Comparison of ENCODE assay signal across 8 mouse cellular contexts in genomic region chr17:6079287-6080122, GRCm38 (mm10). TPM values are rescaled to one million over a fixed set of nuclear protein-coding genes. Genes with fewer than 3 reads are reported as not detected.
DNase-seq lines count a peak whose midpoint lies in the region; ATAC-seq and TF ChIP-seq lines count a peak whose summit lies in the region.

Gene Serac1 (minus strand): TSS chr17:6079741.
Gene Gtf2h5 (plus strand): TSS chr17:6079786.

- peak; percentile 92; the same call in 1 of the 2 replicates for TF ChIP-seq POLR2A in limb, embryonic 14.5 days (IDR thresholded peaks at IDR 0.05; ENCODE audit: borderline replicate concordance, extremely low read depth, insufficient read depth, insufficient read length)

- H3K4me3 ChIP-seq in embryonic facial prominence, embryonic 14.5 days (ENCODE audit: low read depth, low read length): peak within 1 kb of the TSS; percentile 82
- peak within 1 kb of the TSS; percentile 83 for H3K4me3 ChIP-seq in limb, embryonic 14.5 days (replicated peaks; ENCODE audit: low read length)
- H3K4me3 ChIP-seq in midbrain, postnatal 0 days (ENCODE audit: low read depth, low read length): peak within 1 kb of the TSS; percentile 83

- H3K36me3 ChIP-seq in embryonic facial prominence, embryonic 14.5 days (ENCODE audit: control insufficient read depth, insufficient read depth, low read length): peaks cover 15% of the 10 kb centered on the region
- H3K36me3 ChIP-seq in limb, embryonic 14.5 days (ENCODE audit: control insufficient read depth, insufficient read depth, low read length): peaks cover 12% of the 10 kb centered on the region
- H3K36me3 ChIP-seq in midbrain, postnatal 0 days (ENCODE audit: insufficient read depth, low read length): peaks cover 4% of the 10 kb centered on the region

- H3K27ac ChIP-seq in embryonic facial prominence, embryonic 14.5 days (replicated peaks; ENCODE audit: low read depth, low read length): peak within 1 kb of the TSS; percentile 89
- H3K27ac ChIP-seq in limb, embryonic 14.5 days (replicated peaks; ENCODE audit: low read depth, low read length): peak within 1 kb of the TSS; percentile 86
- H3K27ac ChIP-seq in midbrain, postnatal 0 days (ENCODE audit: low read depth, low read length): peak within 1 kb of the TSS; percentile 86

- no peaks in the 10 kb centered on the region for H3K27me3 ChIP-seq in embryonic facial prominence, embryonic 14.5 days (replicated peaks; ENCODE audit: control insufficient read depth, insufficient read depth, low read length)
- no peaks in the 10 kb centered on the region for H3K27me3 ChIP-seq in limb, embryonic 14.5 days (ENCODE audit: control insufficient read depth, insufficient read depth, low read length)
- no peaks in the 10 kb centered on the region for H3K27me3 ChIP-seq in midbrain, postnatal 0 days (ENCODE audit: insufficient read depth, low read length)

- H3K9ac ChIP-seq in embryonic facial prominence, embryonic 14.5 days (ENCODE audit: low read depth, low read length): peak within 1 kb of the TSS; percentile 88
- H3K9ac ChIP-seq in limb, embryonic 14.5 days (ENCODE audit: low read depth, low read length, severe bottlenecking): peak within 1 kb of the TSS; percentile 88
- H3K9ac ChIP-seq in midbrain, postnatal 0 days (replicated peaks; ENCODE audit: low read length, poor library complexity, severe bottlenecking): peak within 1 kb of the TSS; percentile 85

- peaks cover 9% of the 10 kb centered on the region for H3K4me1 ChIP-seq in embryonic facial prominence, embryonic 14.5 days (ENCODE audit: control insufficient read depth, insufficient read depth, low read length)
- peaks cover 6% of the 10 kb centered on the region for H3K4me1 ChIP-seq in limb, embryonic 14.5 days (ENCODE audit: control insufficient read depth, insufficient read depth, low read length)
- H3K4me1 ChIP-seq in midbrain, postnatal 0 days (ENCODE audit: insufficient read depth, low read length): peaks cover 8% of the 10 kb centered on the region; the same call in 1 of the 2 replicates

- ATAC-seq in embryonic facial prominence, embryonic 14.5 days (ENCODE audit: low read depth): peak; percentile 99
- ATAC-seq in limb, embryonic 14.5 days (ENCODE audit: low FRiP score, low read depth): peak; percentile 98
- ATAC-seq in midbrain, postnatal 0 days (ENCODE audit: low FRiP score): peak; percentile 98

- no peak for TF ChIP-seq CTCF in midbrain, postnatal 0 days (IDR thresholded peaks at IDR 0.05)

- no peaks in the 10 kb centered on the region for H3K9me3 ChIP-seq in embryonic facial prominence, embryonic 14.5 days (ENCODE audit: control insufficient read depth, low read length)
- no peaks in the 10 kb centered on the region for H3K9me3 ChIP-seq in limb, embryonic 14.5 days (ENCODE audit: control insufficient read depth, low read length)
- H3K9me3 ChIP-seq in midbrain, postnatal 0 days (ENCODE audit: low read length): no peaks in the 10 kb centered on the region

- under 1% methylated on average over 61 of the region's 70 CpGs for WGBS in embryonic facial prominence, embryonic 14.5 days
- under 1% methylated on average over 55 of the region's 70 CpGs for WGBS in limb, embryonic 14.5 days
- WGBS in midbrain, postnatal 0 days: under 1% methylated on average over 67 of the region's 70 CpGs

- peak within 1 kb of the TSS; percentile 87 for H3K4me2 ChIP-seq in embryonic facial prominence, embryonic 14.5 days (ENCODE audit: low read depth, low read length)
- peak within 1 kb of the TSS; percentile 87 for H3K4me2 ChIP-seq in limb, embryonic 14.5 days (replicated peaks; ENCODE audit: low read depth, low read length, severe bottlenecking)
- peak within 1 kb of the TSS; percentile 73 for H3K4me2 ChIP-seq in midbrain, postnatal 0 days (ENCODE audit: low read depth, low read length, poor library complexity, severe bottlenecking)

- DNase-seq in 3T3-L1 (ENCODE audit: low read depth, low spot score): peak; percentile 94
- peak; percentile 95 to 97 for DNase-seq in adrenal gland, postnatal 4 days (ENCODE audit: low spot score in 2 of 2)
- DNase-seq in embryonic facial prominence, embryonic 14.5 days (ENCODE audit: low spot score): peak; percentile 97
- peak; percentile 97 for DNase-seq in heart, adult 8-10 months (ENCODE audit: low spot score)
- peak; percentile 98 for DNase-seq in kidney, adult 9 months
- DNase-seq in limb, embryonic 14.5 days (ENCODE audit: low spot score): peak; percentile 97
- peak; percentile 98 for DNase-seq in midbrain, postnatal 0 days (ENCODE audit: low spot score)
- DNase-seq in spleen, postnatal 14 days (ENCODE audit: low spot score in 2 of 2): peak; percentile 97 to 99

RNA-seq across cellular contexts. Expression of gene Serac1, which starts in this region (rescaled TPM):
- total RNA-seq in adrenal gland, postnatal 4 days (2021): 1 to 10 TPM; 7.7 to 8.7 TPM
- 4.6 and 5.8 TPM in 2 replicates for polyA plus RNA-seq in embryonic facial prominence, embryonic 14.5 days (2014; fragmentation: Nextera tagmentation; extraction: Ambion mirVana)
- total RNA-seq in heart, adult 8-10 months (2022): 1 to 10 TPM; 6.2 to 8.3 (median 6.7) TPM
- 12.1 and 12.4 TPM in 2 replicates for polyA plus RNA-seq in limb, embryonic 14.5 days (2012; rRNA removed)
- 5.0 and 6.1 TPM in 2 replicates for polyA plus RNA-seq in limb, embryonic 14.5 days (2014; fragmentation: Nextera tagmentation; extraction: Ambion mirVana)
- 14.3 and 22.3 TPM in 2 replicates for total RNA-seq in midbrain, postnatal 0 days (2014; rRNA removed)
- 6.7 and 6.8 TPM in 2 replicates for polyA plus RNA-seq in midbrain, postnatal 0 days (2015; fragmentation: Nextera tagmentation; extraction: Ambion mirVana)

RNA-seq across cellular contexts. Expression of gene Gtf2h5, which starts in this region (rescaled TPM):
- 10 to 100 TPM; 90.6 to 95.0 TPM for total RNA-seq in adrenal gland, postnatal 4 days (2021)
- polyA plus RNA-seq in embryonic facial prominence, embryonic 14.5 days (2014; fragmentation: Nextera tagmentation; extraction: Ambion mirVana): 171 and 172 TPM in 2 replicates
- 10 to 100 TPM; 58.4 to 70.5 (median 62.3) TPM for total RNA-seq in heart, adult 8-10 months (2022)
- 51.6 and 73.0 TPM in 2 replicates for polyA plus RNA-seq in limb, embryonic 14.5 days (2012; rRNA removed)
- polyA plus RNA-seq in limb, embryonic 14.5 days (2014; fragmentation: Nextera tagmentation; extraction: Ambion mirVana): 161 and 176 TPM in 2 replicates
- total RNA-seq in midbrain, postnatal 0 days (2014; rRNA removed): 48.7 and 68.7 TPM in 2 replicates
- polyA plus RNA-seq in midbrain, postnatal 0 days (2015; fragmentation: Nextera tagmentation; extraction: Ambion mirVana): 236 and 243 TPM in 2 replicates

Comparison
In these comparisons a context has a peak if more than half of its experiments do, and no peak if none do; other contexts are left out.
1. Peak in every context shown above with its lines: DNase-seq, ATAC-seq, H3K4me3 ChIP-seq and H3K27ac ChIP-seq.